Comparison of ENCODE assay signal across 11 mouse cellular contexts in genomic region chr5:30909300-30909659, GRCm38 (mm10). TPM values are rescaled to one million over a fixed set of nuclear protein-coding genes. Genes with fewer than 3 reads are reported as not detected.
DNase-seq lines count a peak whose midpoint lies in the region; ATAC-seq and TF ChIP-seq lines count a peak whose summit lies in the region.
"Had no signal": no experiment of that assay in that cellular context is flagged by ENCODE, and none has a peak within 500 bp of the region (broad histone marks: within the 10 kb centered on the region; RNA-seq: fewer than 3 reads in every experiment).

No protein-coding gene starts in this region.

- no peak overlapping the region for H3K9ac ChIP-seq in hindbrain, postnatal 0 days (replicated peaks; ENCODE audit: low read length)
- H3K9ac ChIP-seq in kidney, embryonic 14.5 days (ENCODE audit: low read depth, low read length) = peak overlapping the region; percentile 86; the same call in 1 of the 2 replicates
- no peak overlapping the region for H3K9ac ChIP-seq in liver, postnatal 0 days (replicated peaks)

- peaks cover 63% of the 10 kb centered on the region for H3K4me1 ChIP-seq in hindbrain, embryonic 10.5 days (replicated peaks)
- peaks cover 4% of the 10 kb centered on the region for H3K4me1 ChIP-seq in hindbrain, postnatal 0 days (ENCODE audit: insufficient read depth, low read length)
- peaks cover 18% of the 10 kb centered on the region for H3K4me1 ChIP-seq in embryonic fibroblast, embryonic 13.5 days (ENCODE audit: control insufficient read depth, insufficient read depth, low read length)
- H3K4me1 ChIP-seq in kidney, embryonic 14.5 days (ENCODE audit: control insufficient read depth, insufficient read depth, low read length) = peaks cover 68% of the 10 kb centered on the region
- peaks cover 79% of the 10 kb centered on the region for H3K4me1 ChIP-seq in liver, postnatal 0 days (ENCODE audit: insufficient read depth)
- H3K4me1 ChIP-seq in cerebellum, adult 2 months (ENCODE audit: control insufficient read depth, insufficient read depth, low read length) = peaks cover 4% of the 10 kb centered on the region; the same call in 1 of the 2 replicates

- TF ChIP-seq CTCF in hindbrain, postnatal 0 days (IDR thresholded peaks at IDR 0.05; ENCODE audit: low read depth) = no peak
- no peak for TF ChIP-seq CTCF in embryonic fibroblast, embryonic 13.5 days (IDR thresholded peaks at IDR 0.05; ENCODE audit: borderline replicate concordance, insufficient read depth, low read length)
- TF ChIP-seq CTCF in liver, postnatal 0 days (IDR thresholded peaks at IDR 0.05; ENCODE audit: low read depth) = no peak
- TF ChIP-seq CTCF in cerebellum, adult 2 months (IDR thresholded peaks at IDR 0.05; ENCODE audit: borderline replicate concordance, insufficient read depth, low read depth, low read length) = no peak

- H3K4me2 ChIP-seq in hindbrain, postnatal 0 days (ENCODE audit: low read depth, low read length) = no peak overlapping the region
- H3K4me2 ChIP-seq in kidney, embryonic 14.5 days (replicated peaks; ENCODE audit: low read depth, low read length) = peak overlapping the region; percentile 94; the same call in 1 of the 2 replicates
- peak overlapping the region; percentile 99 for H3K4me2 ChIP-seq in liver, postnatal 0 days (ENCODE audit: low read depth, low read length)
- H3K4me2 ChIP-seq: forebrain, embryonic 13.5 days had no signal

- DNase-seq in hindbrain, embryonic 10.5 days (ENCODE audit: low spot score) = no peak
- DNase-seq in hindbrain, postnatal 0 days (ENCODE audit: low spot score) = no peak
- DNase-seq in liver, postnatal 0 days = peak; percentile 48
- no peak for DNase-seq in ovary, postnatal 36 days (ENCODE audit: low spot score)
- DNase-seq in right cerebral cortex, postnatal 4 days = no peak
- DNase-seq in cerebellum, adult 2 months = no peak
- DNase-seq: left cerebral cortex, postnatal 4 days had no signal

- peak overlapping the region; percentile 93; the same call in 1 of the 2 replicates for H3K27ac ChIP-seq in hindbrain, embryonic 10.5 days
- no peak overlapping the region for H3K27ac ChIP-seq in hindbrain, postnatal 0 days
- peak overlapping the region; percentile 97 for H3K27ac ChIP-seq in embryonic fibroblast, embryonic 13.5 days (ENCODE audit: insufficient read depth, low read length)
- peak overlapping the region; percentile 98 for H3K27ac ChIP-seq in kidney, embryonic 14.5 days (ENCODE audit: low read depth, low read length)
- peak overlapping the region; percentile 93 for H3K27ac ChIP-seq in liver, postnatal 0 days (ENCODE audit: low read depth)
- H3K27ac ChIP-seq in cerebellum, adult 2 months (ENCODE audit: insufficient read depth, low read length) = no peak overlapping the region
- H3K27ac ChIP-seq: forebrain, embryonic 13.5 days had no signal

- no peak for TF ChIP-seq POLR2A in embryonic fibroblast, embryonic 13.5 days (IDR thresholded peaks at IDR 0.05; ENCODE audit: low read depth, low read length)
- TF ChIP-seq POLR2A in cerebellum, adult 2 months (IDR thresholded peaks at IDR 0.05; ENCODE audit: borderline replicate concordance, insufficient read depth, low read length) = no peak

- no peak overlapping the region for H3K4me3 ChIP-seq in hindbrain, embryonic 10.5 days
- no peak overlapping the region for H3K4me3 ChIP-seq in hindbrain, postnatal 0 days (ENCODE audit: low read length)
- no peak overlapping the region for H3K4me3 ChIP-seq in embryonic fibroblast, embryonic 13.5 days (ENCODE audit: insufficient read depth, low read length)
- no peak overlapping the region for H3K4me3 ChIP-seq in kidney, embryonic 14.5 days (ENCODE audit: low read length)
- H3K4me3 ChIP-seq in liver, postnatal 0 days (ENCODE audit: low read depth, low read length) = no peak overlapping the region
- H3K4me3 ChIP-seq in cerebellum, adult 2 months (replicated peaks; ENCODE audit: insufficient read depth, low read depth, low read length) = no peak overlapping the region
- H3K4me3 ChIP-seq: forebrain, embryonic 13.5 days had no signal

- TF ChIP-seq EP300 in liver, postnatal 0 days (IDR thresholded peaks at IDR 0.05; ENCODE audit: low read depth) = peak; percentile 85

- H3K27me3 ChIP-seq in hindbrain, embryonic 10.5 days (ENCODE audit: insufficient read depth, poor library complexity, severe bottlenecking) = peaks cover 7% of the 10 kb centered on the region
- no peaks in the 10 kb centered on the region for H3K27me3 ChIP-seq in hindbrain, postnatal 0 days (ENCODE audit: insufficient read depth, low read length)
- no peaks in the 10 kb centered on the region for H3K27me3 ChIP-seq in kidney, embryonic 14.5 days (ENCODE audit: control insufficient read depth, insufficient read depth, low read length)
- H3K27me3 ChIP-seq in liver, postnatal 0 days (ENCODE audit: insufficient read depth, low read length) = no peaks in the 10 kb centered on the region
- H3K27me3 ChIP-seq in cerebellum, adult 2 months (ENCODE audit: control insufficient read depth, insufficient read depth, low read length) = no peaks in the 10 kb centered on the region
- H3K27me3 ChIP-seq: forebrain, embryonic 13.5 days had no signal

- 47% methylated on average over 7 of the region's 7 CpGs for WGBS in hindbrain, embryonic 10.5 days
- WGBS in hindbrain, postnatal 0 days = 58% methylated on average over 7 of the region's 7 CpGs
- 18% methylated on average over 7 of the region's 7 CpGs for WGBS in kidney, embryonic 14.5 days
- 33% methylated on average over 7 of the region's 7 CpGs for WGBS in liver, postnatal 0 days (ENCODE audit: insufficient replicate concordance)
- WGBS in cerebellum, adult 2 months = 71% methylated on average over 7 of the region's 7 CpGs

- peaks cover 20% of the 10 kb centered on the region for H3K36me3 ChIP-seq in hindbrain, embryonic 10.5 days
- peaks cover 6% of the 10 kb centered on the region; the same call in 1 of the 2 replicates for H3K36me3 ChIP-seq in hindbrain, postnatal 0 days (ENCODE audit: insufficient read depth, low read length)
- H3K36me3 ChIP-seq in kidney, embryonic 14.5 days (ENCODE audit: control insufficient read depth, insufficient read depth, low read length) = peaks cover 20% of the 10 kb centered on the region
- peaks cover 18% of the 10 kb centered on the region for H3K36me3 ChIP-seq in liver, postnatal 0 days (replicated peaks; ENCODE audit: insufficient read depth, low read length)

- no peaks in the 10 kb centered on the region for H3K9me3 ChIP-seq in hindbrain, embryonic 10.5 days
- H3K9me3 ChIP-seq in hindbrain, postnatal 0 days (ENCODE audit: low read length) = no peaks in the 10 kb centered on the region
- no peaks in the 10 kb centered on the region for H3K9me3 ChIP-seq in kidney, embryonic 14.5 days (ENCODE audit: control insufficient read depth, low read length)
- no peaks in the 10 kb centered on the region for H3K9me3 ChIP-seq in liver, postnatal 0 days (ENCODE audit: low read length)
- H3K9me3 ChIP-seq: forebrain, embryonic 13.5 days had no signal

- ATAC-seq in hindbrain, postnatal 0 days = no peak
- no peak for ATAC-seq in kidney, embryonic 14.5 days (ENCODE audit: low FRiP score, low TSS enrichment)
- ATAC-seq in liver, postnatal 0 days = no peak
- ATAC-seq: CD4-positive, CD25-positive, alpha-beta regulatory T cell, adult 4 months; forebrain, embryonic 13.5 days had no signal

RNA-seq across cellular contexts. Expression of gene Ost4, which starts 1.7 kb away (rescaled TPM):
- 405 and 407 TPM in 2 replicates for polyA plus RNA-seq in hindbrain, embryonic 10.5 days (2016; fragmentation: Nextera tagmentation; extraction: Ambion mirVana)
- 109 and 179 TPM in 2 replicates for total RNA-seq in hindbrain, postnatal 0 days (2014; rRNA removed)
- 224 and 236 TPM in 2 replicates for polyA plus RNA-seq in hindbrain, postnatal 0 days (2015; fragmentation: Nextera tagmentation; extraction: Ambion mirVana)
- 335 and 354 TPM in 2 replicates for polyA plus RNA-seq in embryonic fibroblast, embryonic 13.5 days (2011; ENCODE audit: insufficient read length, low read depth, missing spikeins)
- polyA plus RNA-seq in kidney, embryonic 14.5 days (2014; fragmentation: Nextera tagmentation; extraction: Ambion mirVana) = 500 and 653 TPM in 2 replicates
- 263 and 277 TPM in 2 replicates for polyA plus RNA-seq in liver, postnatal 0 days (2015; fragmentation: Nextera tagmentation; extraction: Ambion mirVana)
- polyA plus RNA-seq in cerebellum, adult 2 months (2012; rRNA removed) = 174 and 187 TPM in 2 replicates

RNA-seq across cellular contexts. Expression of gene Emilin1, which starts 3.9 kb away (rescaled TPM):
- 85.1 and 87.4 TPM in 2 replicates for polyA plus RNA-seq in hindbrain, embryonic 10.5 days (2016; fragmentation: Nextera tagmentation; extraction: Ambion mirVana)
- total RNA-seq in hindbrain, postnatal 0 days (2014; rRNA removed) = 8.1 and 9.3 TPM in 2 replicates
- 10.3 and 10.5 TPM in 2 replicates for polyA plus RNA-seq in hindbrain, postnatal 0 days (2015; fragmentation: Nextera tagmentation; extraction: Ambion mirVana)
- polyA plus RNA-seq in embryonic fibroblast, embryonic 13.5 days (2011; ENCODE audit: insufficient read length, low read depth, missing spikeins) = 85.9 and 98.0 TPM in 2 replicates
- polyA plus RNA-seq in kidney, embryonic 14.5 days (2014; fragmentation: Nextera tagmentation; extraction: Ambion mirVana) = 170 and 191 TPM in 2 replicates
- polyA plus RNA-seq in liver, postnatal 0 days (2015; fragmentation: Nextera tagmentation; extraction: Ambion mirVana) = 25.3 and 30.9 TPM in 2 replicates
- polyA plus RNA-seq in cerebellum, adult 2 months (2012; rRNA removed) = 1.7 and 2.6 TPM in 2 replicates

RNA-seq across cellular contexts. Expression of gene Khk, which starts 12.0 kb away (rescaled TPM):
- 7.2 and 8.0 TPM in 2 replicates for polyA plus RNA-seq in hindbrain, embryonic 10.5 days (2016; fragmentation: Nextera tagmentation; extraction: Ambion mirVana)
- 3.0 and 14.6 TPM in 2 replicates for total RNA-seq in hindbrain, postnatal 0 days (2014; rRNA removed)
- 16.5 and 17.4 TPM in 2 replicates for polyA plus RNA-seq in hindbrain, postnatal 0 days (2015; fragmentation: Nextera tagmentation; extraction: Ambion mirVana)
- polyA plus RNA-seq in embryonic fibroblast, embryonic 13.5 days (2011; ENCODE audit: insufficient read length, low read depth, missing spikeins) = 11.4 and 12.4 TPM in 2 replicates
- polyA plus RNA-seq in kidney, embryonic 14.5 days (2014; fragmentation: Nextera tagmentation; extraction: Ambion mirVana) = 29.7 and 31.4 TPM in 2 replicates
- polyA plus RNA-seq in liver, postnatal 0 days (2015; fragmentation: Nextera tagmentation; extraction: Ambion mirVana) = 56.9 and 57.7 TPM in 2 replicates
- polyA plus RNA-seq in cerebellum, adult 2 months (2012; rRNA removed) = 34.1 and 34.2 TPM in 2 replicates

RNA-seq across cellular contexts. Expression of gene Agbl5, which starts 20.8 kb away (rescaled TPM):
- 18.4 and 24.2 TPM in 2 replicates for polyA plus RNA-seq in hindbrain, embryonic 10.5 days (2016; fragmentation: Nextera tagmentation; extraction: Ambion mirVana)
- total RNA-seq in hindbrain, postnatal 0 days (2014; rRNA removed) = 58.7 and 61.8 TPM in 2 replicates
- 14.9 and 18.0 TPM in 2 replicates for polyA plus RNA-seq in hindbrain, postnatal 0 days (2015; fragmentation: Nextera tagmentation; extraction: Ambion mirVana)
- 7.2 and 17.0 TPM in 2 replicates for polyA plus RNA-seq in embryonic fibroblast, embryonic 13.5 days (2011; ENCODE audit: insufficient read length, low read depth, missing spikeins)
- 19.5 and 27.1 TPM in 2 replicates for polyA plus RNA-seq in kidney, embryonic 14.5 days (2014; fragmentation: Nextera tagmentation; extraction: Ambion mirVana)
- polyA plus RNA-seq in liver, postnatal 0 days (2015; fragmentation: Nextera tagmentation; extraction: Ambion mirVana) = 3.1 and 3.2 TPM in 2 replicates
- 15.1 TPM in 2 replicates for polyA plus RNA-seq in cerebellum, adult 2 months (2012; rRNA removed)

RNA-seq across cellular contexts. Expression of gene Cgref1, which starts 36.1 kb away (rescaled TPM):
- 3.7 and 6.7 TPM in 2 replicates for polyA plus RNA-seq in hindbrain, embryonic 10.5 days (2016; fragmentation: Nextera tagmentation; extraction: Ambion mirVana)
- total RNA-seq in hindbrain, postnatal 0 days (2014; rRNA removed) = 114 and 153 TPM in 2 replicates
- polyA plus RNA-seq in hindbrain, postnatal 0 days (2015; fragmentation: Nextera tagmentation; extraction: Ambion mirVana) = 77.4 and 88.0 TPM in 2 replicates
- 14.4 and 16.9 TPM in 2 replicates for polyA plus RNA-seq in embryonic fibroblast, embryonic 13.5 days (2011; ENCODE audit: insufficient read length, low read depth, missing spikeins)
- polyA plus RNA-seq in kidney, embryonic 14.5 days (2014; fragmentation: Nextera tagmentation; extraction: Ambion mirVana) = 7.5 and 10.4 TPM in 2 replicates
- polyA plus RNA-seq in liver, postnatal 0 days (2015; fragmentation: Nextera tagmentation; extraction: Ambion mirVana) = 18.7 and 22.8 TPM in 2 replicates
- 16.7 and 18.5 TPM in 2 replicates for polyA plus RNA-seq in cerebellum, adult 2 months (2012; rRNA removed)

Comparison
In these comparisons a context has a peak if more than half of its experiments do, and no peak if none do; other contexts are left out.
1. H3K27ac ChIP-seq: peak in hindbrain, embryonic 10.5 days (single experiment), embryonic fibroblast, embryonic 13.5 days (single experiment), kidney, embryonic 14.5 days (single experiment) and liver, postnatal 0 days (single experiment); none in hindbrain, postnatal 0 days (single experiment) and cerebellum, adult 2 months (single experiment).